In the genomic region with DNA sequence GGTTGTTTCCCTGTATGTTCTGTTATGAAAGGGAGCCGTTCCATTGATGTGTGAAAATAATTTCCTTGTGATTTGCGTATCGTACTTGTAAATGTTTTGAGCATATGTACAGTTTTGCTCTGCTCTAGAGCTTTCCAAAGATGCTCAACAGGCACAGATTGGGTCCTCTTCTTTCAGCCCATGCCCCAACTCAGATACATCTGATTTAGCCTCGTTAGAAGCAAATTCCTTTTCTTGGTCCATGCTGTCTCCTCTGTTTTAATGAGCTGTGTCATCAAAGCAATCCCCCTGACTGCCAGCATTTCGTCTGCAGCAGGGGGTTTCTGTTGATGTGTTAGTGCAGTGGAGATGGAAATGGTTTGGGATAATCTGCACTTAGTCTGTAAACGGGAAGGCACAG, we compare ENCODE assay signal across 24 mouse cellular contexts. TPM values are rescaled to one million over a fixed set of nuclear protein-coding genes. Genes with fewer than 3 reads are reported as not detected.
"Had no signal": no experiment of that assay in that cellular context is flagged by ENCODE, and none has a peak within 500 bp of the region (broad histone marks: within the 10 kb centered on the region; RNA-seq: fewer than 3 reads in every experiment).

No protein-coding gene starts in this region.

- H3K4me1 ChIP-seq: limb, embryonic 10.5 days; liver, embryonic 15.5 days; midbrain, embryonic 12.5 days; neural tube, embryonic 13.5 days had no signal

- H3K36me3 ChIP-seq: limb, embryonic 10.5 days; limb, embryonic 13.5 days; liver, embryonic 15.5 days; midbrain, embryonic 12.5 days; neural tube, embryonic 13.5 days; stomach, embryonic 15.5 days had no signal

- H3K27me3 ChIP-seq: limb, embryonic 13.5 days; liver, embryonic 15.5 days; midbrain, embryonic 12.5 days; neural tube, embryonic 13.5 days; stomach, embryonic 15.5 days had no signal

- H3K4me2 ChIP-seq: limb, embryonic 13.5 days; liver, embryonic 15.5 days; midbrain, embryonic 12.5 days; neural tube, embryonic 13.5 days; stomach, embryonic 15.5 days had no signal

- H3K27ac ChIP-seq: kidney, postnatal 0 days; layer of hippocampus, adult 2 months; limb, embryonic 10.5 days; limb, embryonic 13.5 days; liver, embryonic 15.5 days; midbrain, embryonic 12.5 days; neural tube, embryonic 13.5 days; stomach, embryonic 15.5 days had no signal

- H3K9ac ChIP-seq: limb, embryonic 13.5 days; liver, embryonic 15.5 days; midbrain, embryonic 12.5 days; neural tube, embryonic 13.5 days; stomach, embryonic 15.5 days had no signal

- H3K4me3 ChIP-seq: layer of hippocampus, adult 2 months; limb, embryonic 10.5 days; limb, embryonic 13.5 days; liver, embryonic 15.5 days; midbrain, embryonic 12.5 days; myocyte; neural tube, embryonic 13.5 days; stomach, embryonic 15.5 days had no signal

- H3K9me3 ChIP-seq: limb, embryonic 10.5 days; limb, embryonic 13.5 days; liver, embryonic 15.5 days; midbrain, embryonic 12.5 days; neural tube, embryonic 13.5 days; stomach, embryonic 15.5 days had no signal

- ATAC-seq: intestine, postnatal 0 days had no signal

- DNase-seq: kidney, adult 2 months; kidney, postnatal 25 days; layer of hippocampus, adult 9-11 months; lung, adult 2 months; lung, postnatal 14 days; lung, postnatal 4 days; retina, postnatal 1 day; right cerebral cortex, postnatal 25 days; spleen, adult 18-20 months; thymus, postnatal 25 days had no signal

RNA-seq across cellular contexts. Expression of a gene that starts 25.6 kb away (rescaled TPM):
- polyA plus RNA-seq: intestine, postnatal 0 days; kidney, embryonic 14.5 days; large intestine, adult 2 months; limb, embryonic 10.5 days; limb, embryonic 13.5 days; lung, embryonic 16.5 days; midbrain, embryonic 12.5 days; myocyte; neural tube, embryonic 13.5 days; stomach, embryonic 15.5 days; thymus, postnatal 0 days had no signal
